Mouse (Mus musculus) CH12F3 (cell line): ENCODE data around the gene Junb.

Experiments
- in situ Hi-C: fragments of 300-500 bp; cut with MboI; formaldehyde crosslinking; loops from 2 replicates; pipeline ENCODE4 v1.14.3; 2020; ENCODE audit warnings: low sequenced_read_pairs

Gene Junb

DNA sequence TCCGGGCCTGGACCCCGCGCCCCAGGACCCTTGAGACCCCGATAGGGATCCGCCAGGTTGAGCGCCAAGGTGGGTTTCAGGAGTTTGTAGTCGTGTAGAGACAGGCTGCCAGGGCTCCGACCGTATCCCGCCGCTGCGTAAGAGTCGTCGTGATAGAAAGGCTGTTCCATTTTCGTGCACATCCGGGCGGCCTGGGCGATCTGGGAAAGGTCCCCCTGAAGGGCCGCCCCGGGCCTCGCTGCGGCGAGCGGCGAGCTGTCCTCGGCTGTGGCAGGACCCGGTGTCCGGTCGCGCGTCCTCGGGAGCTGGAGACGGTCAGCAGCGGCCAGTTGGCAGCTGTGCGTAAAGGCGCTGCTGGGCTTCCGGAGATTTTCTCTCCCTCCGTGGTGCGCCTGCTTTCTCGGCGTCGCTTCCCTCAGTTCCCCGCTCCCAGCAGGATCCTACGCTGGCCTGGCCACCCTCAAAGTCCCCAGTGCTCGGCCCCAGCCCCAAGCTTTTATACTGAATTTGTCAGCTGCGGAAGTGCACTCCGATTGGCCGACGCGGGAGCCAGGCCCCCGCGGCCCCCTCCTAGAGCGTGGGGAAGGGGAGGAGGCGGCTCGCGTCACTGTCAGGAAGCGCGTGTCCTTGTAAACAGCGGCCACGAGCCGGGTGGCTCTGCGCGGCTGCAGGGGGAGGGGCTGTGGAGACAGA lies at the start of gene Junb:
TSS of gene Junb (minus strand) at position 471 of the 693 bp plus-strand sequence.
- in situ Hi-C loops = no loop called here

DNA sequence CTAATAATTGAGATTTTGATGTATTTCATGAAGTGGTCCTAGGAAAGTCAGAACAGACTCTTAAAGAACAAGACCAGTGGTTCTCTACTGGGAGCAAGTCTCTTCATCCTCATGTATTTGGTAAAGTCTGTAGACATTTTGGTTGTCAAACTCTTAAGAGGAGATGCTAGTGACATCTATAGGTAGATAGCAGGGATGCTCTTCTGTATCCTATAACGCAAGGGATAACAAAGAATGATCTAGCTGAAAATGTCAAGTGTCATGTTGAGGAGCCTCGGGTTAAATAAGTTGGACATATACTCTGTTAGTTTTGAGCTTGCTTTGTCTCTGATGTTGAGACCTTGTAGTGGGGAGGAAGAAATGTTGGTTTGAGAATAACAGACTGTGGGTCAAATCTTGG lies 49.4 kb upstream of the Junb start:
- in situ Hi-C loops = no loop called here

DNA sequence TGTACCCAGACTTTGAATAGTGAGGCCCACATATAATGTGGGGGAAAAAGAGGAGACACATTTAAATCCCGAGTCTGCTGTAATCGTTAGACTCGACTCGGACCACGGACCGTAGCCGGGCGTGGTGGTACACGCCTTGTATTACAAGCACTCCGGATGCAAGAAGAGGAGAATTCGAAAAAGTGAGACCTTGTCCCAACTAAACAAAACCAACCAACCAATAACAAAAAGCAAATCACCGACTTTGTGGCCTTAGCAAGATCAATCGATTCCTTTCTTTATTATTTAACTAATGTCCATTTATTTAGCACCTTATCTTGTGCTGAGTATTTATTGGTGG lies 49.0 kb upstream of the Junb start:
- in situ Hi-C loops = no loop called here

- in situ Hi-C loops = no loop called here
Observed at GRCm38 (mm10) chr8:85026670-85027515, 48.4 kb upstream of the Junb start, which contains the start of gene Trir. Trir (plus strand) TSS chr8:85026823.

DNA sequence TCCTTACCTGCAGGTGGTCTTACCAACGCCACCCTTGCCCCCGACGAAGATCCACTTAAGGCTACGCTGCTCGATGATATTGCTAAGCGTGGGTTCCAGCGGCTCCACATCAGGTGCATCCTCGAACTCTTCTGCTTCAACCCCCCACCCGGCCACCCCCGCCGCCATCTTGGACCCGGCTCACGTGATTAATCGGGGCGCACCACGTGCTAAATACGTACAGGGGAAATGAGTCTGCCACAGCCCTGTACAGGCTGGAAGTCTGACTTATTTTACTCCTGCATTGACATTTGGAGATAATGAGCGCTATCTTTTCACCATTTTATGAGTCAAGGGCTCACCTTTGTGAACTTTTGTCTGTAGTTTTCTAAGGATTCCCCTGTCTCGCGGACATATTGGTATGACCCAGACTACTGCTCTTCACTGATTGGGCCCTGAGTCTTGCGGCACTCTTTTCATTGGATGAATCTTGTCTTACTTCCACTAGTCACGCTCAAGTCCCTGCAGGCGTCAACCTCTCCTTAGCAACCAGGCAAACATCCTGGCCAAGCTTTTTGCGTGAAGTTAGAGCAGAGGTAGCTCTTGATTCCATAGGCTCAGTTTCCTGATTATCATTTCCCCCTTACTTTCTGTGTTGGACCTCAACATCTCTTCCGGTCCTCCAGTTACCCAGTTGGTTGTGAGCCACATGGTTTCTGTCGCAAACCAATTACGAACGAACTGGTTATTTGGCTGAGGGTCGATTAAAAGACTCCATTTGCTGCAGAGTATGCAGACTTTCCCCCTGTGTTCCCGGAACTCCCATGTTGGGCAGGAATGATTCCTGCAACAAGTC lies 46.8 kb upstream of the Junb start, which contains the start of gene Asna1:
TSS of gene Asna1 (minus strand) at position 184 of the 835 bp plus-strand sequence.
- in situ Hi-C loops = no loop called here

DNA sequence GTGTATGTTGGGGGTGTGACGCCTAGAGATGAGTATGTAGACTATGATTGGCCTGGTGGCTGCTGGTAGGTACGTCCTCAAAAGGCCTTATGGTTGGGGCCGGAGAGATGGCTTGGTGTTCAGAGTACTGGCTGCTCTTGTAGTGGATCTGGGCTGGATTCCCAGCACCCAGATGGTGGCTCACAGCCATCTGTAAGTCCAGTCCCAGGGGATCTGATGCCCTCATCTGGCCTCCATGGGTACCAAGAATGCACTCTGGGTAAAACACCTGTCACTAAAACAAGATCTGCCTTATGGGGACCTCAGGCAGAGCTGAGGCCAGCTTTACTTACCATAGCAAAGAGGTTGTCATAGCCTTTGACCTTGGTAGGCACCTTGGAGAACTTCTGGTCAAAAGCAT lies 45.3 kb upstream of the Junb start:
- in situ Hi-C loops = no loop called here

GRCm38 (mm10) chr8:85021514-85022055 lies 43.1 kb upstream of the Junb start:
- in situ Hi-C loops = no loop called here

- in situ Hi-C loops = no loop called here
Observed at GRCm38 (mm10) chr8:85017209-85017608, 38.7 kb upstream of the Junb start.

GRCm38 (mm10) chr8:85016724-85017123 lies 38.2 kb upstream of the Junb start:
- in situ Hi-C loops = no loop called here

DNA sequence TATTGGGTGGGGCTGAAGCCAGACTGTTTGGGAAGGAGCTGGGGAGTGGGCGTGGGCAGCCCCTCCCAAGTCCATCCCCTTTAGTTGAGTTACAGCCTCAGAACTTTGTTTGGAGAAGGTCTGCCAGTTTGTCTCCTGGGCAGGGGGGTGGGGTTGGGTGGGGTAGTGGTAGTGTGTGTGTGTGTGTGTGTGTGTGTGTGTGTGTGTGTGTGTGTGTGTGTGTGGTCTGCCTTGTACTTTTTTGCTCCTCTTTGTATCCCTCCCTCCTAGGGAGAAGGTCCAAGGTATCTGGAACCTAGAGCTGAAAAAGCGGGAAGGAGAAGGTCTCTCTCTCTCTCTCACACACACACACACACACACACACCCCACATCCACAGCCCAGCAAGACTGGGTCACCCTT lies 35.9 kb upstream of the Junb start, which contains the start of gene Best2:
TSS of gene Best2 (minus strand) at position 101 of the 400 bp plus-strand sequence.
- in situ Hi-C loops = no loop called here

DNA sequence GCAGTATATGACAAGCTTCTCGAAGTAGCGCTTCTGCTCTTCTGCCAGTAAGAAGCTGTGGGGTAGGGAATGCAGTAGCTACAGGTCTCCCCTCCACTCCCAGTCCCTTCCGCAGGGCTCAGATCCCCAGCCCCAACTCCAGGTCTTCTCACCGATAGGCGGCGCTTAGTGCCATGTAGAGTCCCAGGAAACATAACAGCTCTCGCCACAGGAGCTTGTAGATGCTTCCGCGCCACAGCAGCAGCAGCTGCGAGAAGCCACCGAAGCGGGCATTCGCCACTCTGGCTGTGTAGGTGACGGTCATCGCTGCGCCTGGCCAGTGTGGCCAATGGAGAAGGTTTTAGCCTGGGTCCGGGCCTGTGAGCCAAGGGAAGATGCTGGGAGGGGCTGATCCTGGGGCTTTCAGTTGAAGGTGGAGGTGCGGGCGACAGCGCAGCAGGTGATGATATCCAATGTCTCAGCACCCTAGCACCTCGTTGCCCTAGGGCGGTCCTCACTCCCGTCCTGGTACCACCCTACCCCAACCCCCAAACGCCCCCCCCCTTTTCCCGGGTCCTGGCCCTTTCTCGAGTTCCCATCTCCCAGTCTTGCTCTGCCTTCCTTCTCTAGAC lies 34.8 kb upstream of the Junb start:
- in situ Hi-C loops = no loop called here

- in situ Hi-C loops = no loop called here
Observed at GRCm38 (mm10) chr8:85011242-85011641, 32.7 kb upstream of the Junb start.

GRCm38 (mm10) chr8:85007686-85008085 lies 29.2 kb upstream of the Junb start:
- in situ Hi-C loops = no loop called here

GRCm38 (mm10) chr8:84997649-84998295 lies 19.3 kb upstream of the Junb start:
- in situ Hi-C loops = no loop called here

DNA sequence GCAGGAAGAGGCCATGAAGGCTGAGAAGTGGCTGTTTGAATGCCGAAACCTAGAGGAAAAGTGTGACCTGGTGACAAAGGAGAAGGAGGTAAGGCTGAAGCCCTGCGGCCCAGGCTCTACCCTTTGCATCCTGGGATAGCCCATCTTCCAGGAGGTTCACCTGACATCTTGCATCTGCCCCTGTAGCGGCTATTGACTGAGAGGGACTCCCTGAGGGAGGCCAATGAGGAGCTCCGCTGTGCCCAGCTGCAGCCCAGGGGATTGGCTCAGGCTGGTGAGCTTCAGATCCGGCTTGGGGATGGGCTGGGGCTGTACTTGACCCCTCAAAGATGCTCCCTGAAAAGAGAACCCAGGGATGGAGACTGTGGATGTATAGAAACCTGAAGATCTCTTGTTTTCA lies 18.5 kb upstream of the Junb start:
- in situ Hi-C loops = no loop called here

DNA sequence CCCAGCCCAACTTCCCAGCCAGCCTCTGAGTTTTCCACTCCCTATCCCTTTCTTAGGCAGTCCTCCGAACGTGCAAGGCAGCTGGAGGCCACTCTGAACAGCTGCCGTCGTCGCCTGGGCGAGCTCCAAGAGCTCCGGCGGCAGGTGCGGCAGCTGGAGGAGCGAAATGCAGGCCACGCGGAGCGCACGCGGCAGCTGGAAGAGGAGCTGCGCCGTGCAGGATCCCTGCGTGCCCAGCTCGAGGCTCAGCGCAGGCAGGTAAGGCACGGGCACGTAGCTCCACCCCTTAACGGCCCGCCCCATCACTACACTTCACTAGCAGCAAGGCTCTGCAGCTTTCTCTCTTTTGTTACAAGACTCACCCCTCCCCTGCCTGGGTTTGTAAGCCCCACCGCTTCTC lies 17.2 kb upstream of the Junb start:
- in situ Hi-C loops = no loop called here

DNA sequence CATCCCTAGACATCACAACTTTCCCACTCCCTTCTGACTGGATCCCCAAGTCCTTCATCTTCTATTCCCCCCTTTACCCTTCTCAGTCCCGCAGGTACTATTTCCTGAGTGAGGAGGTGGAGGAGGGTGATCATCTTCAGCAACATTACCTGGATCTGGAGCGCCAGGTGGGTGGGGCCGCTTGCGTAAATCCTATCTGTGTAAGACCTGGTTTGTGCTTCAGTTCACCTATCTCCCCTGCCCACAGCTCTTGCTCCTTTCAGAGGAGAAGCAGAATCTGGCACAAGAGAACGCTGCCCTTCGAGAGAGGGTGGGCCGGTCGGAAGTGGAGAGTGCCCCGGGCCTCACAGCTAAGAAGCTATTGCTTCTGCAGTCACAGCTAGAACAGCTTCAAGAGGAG lies 15.9 kb upstream of the Junb start:
- in situ Hi-C loops = no loop called here

DNA sequence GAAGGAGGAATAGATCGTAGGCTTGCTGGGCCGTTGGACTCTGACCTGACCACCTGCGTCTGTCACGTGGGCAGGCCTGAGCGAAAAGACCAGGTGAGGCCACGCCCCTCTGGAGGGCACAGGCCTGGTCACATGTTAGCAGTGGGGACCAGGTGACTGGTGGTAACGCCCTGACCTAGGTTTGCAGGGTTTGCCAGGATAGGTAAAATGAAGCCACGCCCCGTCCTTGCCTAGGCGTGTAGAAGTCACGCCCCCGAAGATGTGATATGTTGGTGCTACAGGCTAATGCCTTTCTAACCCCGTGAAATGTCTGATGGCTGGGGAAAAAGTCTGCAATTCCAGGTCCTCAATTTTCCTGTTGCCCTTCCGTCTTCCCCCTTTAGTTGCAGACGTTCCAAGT lies 12.3 kb upstream of the Junb start:
- in situ Hi-C loops = no loop called here

DNA sequence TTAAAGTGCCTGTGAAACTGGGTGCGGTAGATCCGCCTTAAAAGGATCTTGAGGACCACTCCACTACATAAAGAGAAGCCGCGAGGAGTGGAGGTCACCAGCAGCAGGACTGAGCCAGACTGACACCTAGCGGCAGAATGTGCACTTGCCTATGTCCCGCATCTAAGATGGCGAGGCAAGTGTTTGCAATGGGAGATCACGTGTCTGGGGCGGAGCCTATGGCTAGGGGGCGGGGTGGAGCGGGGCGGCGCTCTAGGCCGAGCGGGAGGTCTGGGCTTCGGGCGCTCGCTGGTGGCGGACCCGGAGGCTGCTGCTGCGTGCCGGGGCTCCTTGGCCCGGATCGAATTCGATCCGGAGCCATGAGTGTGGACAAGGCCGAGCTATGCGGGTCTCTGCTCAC lies 11.8 kb upstream of the Junb start, which contains the start of gene Hook2:
TSS of gene Hook2 (plus strand) at position 255 of the 400 bp plus-strand sequence.
- in situ Hi-C loops = no loop called here

DNA sequence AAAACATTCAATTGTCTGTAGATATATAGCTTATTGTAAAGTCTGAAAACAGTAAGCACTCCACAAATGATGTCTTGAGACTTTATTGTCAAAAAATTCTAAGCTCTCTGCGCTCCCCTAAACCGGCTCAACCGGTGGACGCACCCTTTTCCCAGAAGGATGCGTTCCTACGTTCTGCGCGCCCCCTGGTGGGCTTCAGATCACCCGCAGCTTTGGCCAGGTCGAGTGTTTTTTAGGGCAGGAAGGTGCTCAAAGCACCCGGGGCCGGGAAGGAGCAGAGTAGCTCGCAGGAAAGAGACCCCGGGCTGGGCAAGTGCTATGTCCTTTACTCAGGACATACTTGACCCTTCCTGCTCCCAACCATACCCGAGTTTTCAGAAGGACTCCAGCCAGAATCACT lies 11.3 kb upstream of the Junb start:
- in situ Hi-C loops = no loop called here
